Mouse (Mus musculus) midbrain, embryonic 10.5 days (tissue): ENCODE data around the gene Gm45837. TPM values are rescaled to one million over a fixed set of nuclear protein-coding genes. Genes with fewer than 3 reads are reported as not detected.
A peak's percentile ranks its signal among the peaks of the same experiment; 100 is the strongest.

ENCODE experiments used
- DNase-seq: peaks from one replicate; pipeline ENCODE4 v3.0.0-alpha.2; 2017; ENCODE audit warnings: low spot score
- H3K27ac ChIP-seq: fragments of 300-500 bp; sonication (generic); replicated peaks from 2 replicates; pipeline ENCODE4 v1.5.1; 2016; ENCODE audit warnings: mild to moderate bottlenecking
- H3K27me3 ChIP-seq: fragments of 300-500 bp; sonication (generic); 2 replicates; pipeline ENCODE4 v1.6.1; 2016; ENCODE audit warnings: low read depth, mild to moderate bottlenecking; ENCODE audit not compliant: poor library complexity, severe bottlenecking
- H3K36me3 ChIP-seq: fragments of 300-500 bp; sonication (generic); 2 replicates; pipeline ENCODE4 v1.6.1; 2016; ENCODE audit warnings: mild to moderate bottlenecking, moderate library complexity
- H3K4me1 ChIP-seq: fragments of 300-500 bp; sonication (generic); 2 replicates; pipeline ENCODE4 v1.6.1; 2016
- H3K4me3 ChIP-seq: fragments of 300-500 bp; sonication (generic); 2 replicates; pipeline ENCODE4 v1.5.1; 2016; ENCODE audit warnings: mild to moderate bottlenecking, moderate library complexity
- H3K9me3 ChIP-seq: fragments of 300-500 bp; sonication (generic); replicated peaks from 2 replicates; pipeline ENCODE4 v1.6.1; 2016; ENCODE audit warnings: mild to moderate bottlenecking
- WGBS: fragments of 180-500 bp; shearing (Covaris S2); methylation state at CpG from one replicate; pipeline ENCODE4 v1.1.7; 2016; 5-methylcytosine and 5-hydroxymethylcytosine counted together
- polyA plus RNA-seq: library from polyadenylated mRNA; unstranded; fragments of >200 nt; fragmentation: Nextera tagmentation; extraction: Ambion mirVana; gene quantifications from 2 replicates; pipeline ENCODE4 v1.2.1, GENCODE M21; 2016

Gm45837 gene
- polyA plus RNA-seq, 1 experiment from 2014 or later: 3.0 TPM

DNA sequence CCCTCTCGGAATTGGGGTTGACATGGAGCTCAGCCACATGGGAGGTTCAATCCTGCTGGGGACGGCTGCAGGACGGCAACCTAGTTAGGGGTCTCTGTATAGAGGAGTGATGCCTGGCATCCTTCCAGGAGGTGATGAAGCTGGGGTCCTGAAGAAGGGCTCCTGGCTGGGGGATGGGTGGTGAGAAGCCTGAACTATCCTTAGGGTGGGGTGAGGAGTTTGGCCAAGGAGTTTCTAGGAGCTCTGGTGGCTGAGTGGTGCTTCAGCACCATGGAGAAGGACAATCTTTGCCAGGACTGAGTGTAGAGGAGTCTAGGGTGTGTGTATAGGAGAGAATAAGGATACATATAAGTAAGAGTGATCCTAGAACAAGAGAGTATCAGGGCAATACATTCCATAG is 11.4 kb downstream of the Gm45837 start:
- Histone ChIP-seq H3K4me3 (peak overlapping the region; percentile 33), H3K9me3 (no peaks in the 10 kb centered on the region), H3K27ac (0 out of 2 replicates have a peak overlapping the region, but pooled peaks have one; percentile 14), H3K36me3 (no peaks in the 10 kb centered on the region), H3K4me1 (peaks cover 45% of the 10 kb centered on the region), H3K27me3 (peaks cover 57% of the 10 kb centered on the region)
- no peak for DNase-seq
- 27% methylated on average over 3 of the region's 3 CpGs for WGBS

GRCm38 (mm10) chr7:101422646-101423045 is 12.0 kb downstream of the Gm45837 start:
- WGBS: 84% methylated on average over 8 of the region's 8 CpGs
- H3K36me3 ChIP-seq: no peaks in the 10 kb centered on the region
- DNase-seq: no peak
- H3K4me3 ChIP-seq: no peak overlapping the region
- no peak overlapping the region for H3K27ac ChIP-seq
- H3K27me3 ChIP-seq: peaks cover 51% of the 10 kb centered on the region
- no peaks in the 10 kb centered on the region for H3K9me3 ChIP-seq
- H3K4me1 ChIP-seq: peaks cover 51% of the 10 kb centered on the region

GRCm38 (mm10) chr7:101423970-101424369 is 13.3 kb downstream of the Gm45837 start:
- WGBS: 82% methylated on average over 6 of the region's 6 CpGs
- no peak overlapping the region for H3K27ac ChIP-seq
- H3K36me3 ChIP-seq: no peaks in the 10 kb centered on the region
- H3K27me3 ChIP-seq: peaks cover 38% of the 10 kb centered on the region
- no peak for DNase-seq
- no peaks in the 10 kb centered on the region for H3K9me3 ChIP-seq
- H3K4me1 ChIP-seq: peaks cover 46% of the 10 kb centered on the region
- H3K4me3 ChIP-seq: no peak overlapping the region

DNA sequence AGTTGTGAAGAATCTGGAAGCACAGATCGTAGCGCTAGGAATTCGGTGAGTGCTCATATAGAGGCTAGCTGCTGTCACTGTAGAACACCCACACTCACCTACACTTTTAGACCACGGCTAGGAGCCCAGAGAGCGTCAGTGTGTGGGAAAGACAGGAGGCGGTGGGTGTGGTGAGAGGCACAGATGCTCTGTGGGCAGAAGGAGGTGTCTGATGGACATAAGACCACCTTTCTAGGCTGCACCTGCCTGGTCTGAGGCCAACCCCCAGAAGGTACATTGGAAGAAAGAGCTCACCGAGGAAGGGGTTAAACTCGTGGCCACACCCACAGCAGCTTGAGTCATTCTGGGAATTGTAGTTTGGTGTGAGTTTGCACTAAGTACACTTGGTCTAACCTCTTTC is 16.0 kb downstream of the Gm45837 start:
- Histone ChIP-seq H3K9me3 (no peaks in the 10 kb centered on the region), H3K4me3 (no peak overlapping the region), H3K27me3 (peaks cover 11% of the 10 kb centered on the region), H3K36me3 (no peaks in the 10 kb centered on the region), H3K4me1 (peaks cover 22% of the 10 kb centered on the region), H3K27ac (peak overlapping the region; percentile 49; the same call in 1 of the 2 replicates)
- no peak for DNase-seq
- 70% methylated on average over 8 of the region's 8 CpGs for WGBS

DNA sequence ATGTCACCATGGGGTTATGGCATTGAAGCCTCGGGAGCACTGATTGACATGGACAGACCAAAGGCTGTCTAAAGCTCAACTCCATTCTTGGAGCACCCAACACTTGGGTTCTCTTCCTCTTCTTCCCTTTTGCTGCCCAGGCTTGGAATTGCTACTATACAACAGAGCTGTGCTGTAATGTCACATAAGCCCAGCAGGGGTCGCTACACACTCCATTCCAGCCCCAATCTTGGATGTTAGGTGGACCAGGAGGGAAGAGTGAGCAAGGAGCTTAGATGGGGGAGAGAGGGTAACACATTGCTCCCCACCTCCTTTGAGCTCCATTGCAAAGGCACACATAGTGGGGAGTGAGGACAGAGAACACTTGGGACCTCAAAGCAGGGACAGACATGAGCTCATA is 17.1 kb downstream of the Gm45837 start:
- H3K27me3 ChIP-seq: peaks cover under 1% of the 10 kb centered on the region; the same call in 1 of the 2 replicates
- no peak overlapping the region for H3K27ac ChIP-seq
- no peaks in the 10 kb centered on the region for H3K9me3 ChIP-seq
- no peak overlapping the region for H3K4me3 ChIP-seq
- no peaks in the 10 kb centered on the region for H3K36me3 ChIP-seq
- peaks cover 18% of the 10 kb centered on the region for H3K4me1 ChIP-seq
- 9% methylated on average over 2 of the region's 2 CpGs for WGBS
- peak; percentile 48 for DNase-seq

- no peaks in the 10 kb centered on the region for H3K27me3 ChIP-seq
Observed at GRCm38 (mm10) chr7:101435038-101435437, 24.4 kb downstream of the Gm45837 start.

DNA sequence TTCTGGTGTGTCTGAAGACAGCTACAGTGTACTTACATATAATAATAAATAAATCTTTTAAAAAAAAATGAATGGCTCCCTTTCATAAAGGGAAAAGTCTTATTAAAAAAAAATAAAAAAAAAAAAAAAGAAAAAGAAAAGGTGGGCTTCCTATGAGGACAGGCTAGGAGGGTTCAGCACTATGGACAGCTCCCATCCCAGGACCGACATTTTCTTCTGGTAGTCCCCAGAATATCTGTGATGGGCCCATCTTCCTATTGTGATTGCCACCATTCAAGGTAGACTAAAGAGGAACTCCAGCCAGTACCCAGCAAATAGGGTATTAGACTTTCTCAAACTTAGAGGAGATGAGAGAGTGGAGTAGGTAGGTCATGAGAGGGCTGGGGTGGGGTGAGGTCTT is 27.2 kb downstream of the Gm45837 start:
- H3K27ac ChIP-seq: no peak overlapping the region
- no peak for DNase-seq
- WGBS: 26% methylated on average over 1 of the region's 1 CpGs
- no peaks in the 10 kb centered on the region for H3K9me3 ChIP-seq
- H3K4me1 ChIP-seq: 0 out of 2 replicates have a peak, but pooled peaks cover 12% of the 10 kb centered on the region
- no peaks in the 10 kb centered on the region for H3K27me3 ChIP-seq
- H3K4me3 ChIP-seq: no peak overlapping the region
- H3K36me3 ChIP-seq: no peaks in the 10 kb centered on the region

More at GRCm38 (mm10) chr7:101435038-101435437, 24.4 kb downstream of the Gm45837 start:
- Histone ChIP-seq H3K36me3 (no peaks in the 10 kb centered on the region), H3K9me3 (no peaks in the 10 kb centered on the region), H3K4me3 (no peak overlapping the region), H3K27ac (no peak overlapping the region), H3K4me1 (peaks cover 7% of the 10 kb centered on the region; the same call in 1 of the 2 replicates)
- DNase-seq: no peak
- 67% methylated on average over 6 of the region's 6 CpGs for WGBS

DNA sequence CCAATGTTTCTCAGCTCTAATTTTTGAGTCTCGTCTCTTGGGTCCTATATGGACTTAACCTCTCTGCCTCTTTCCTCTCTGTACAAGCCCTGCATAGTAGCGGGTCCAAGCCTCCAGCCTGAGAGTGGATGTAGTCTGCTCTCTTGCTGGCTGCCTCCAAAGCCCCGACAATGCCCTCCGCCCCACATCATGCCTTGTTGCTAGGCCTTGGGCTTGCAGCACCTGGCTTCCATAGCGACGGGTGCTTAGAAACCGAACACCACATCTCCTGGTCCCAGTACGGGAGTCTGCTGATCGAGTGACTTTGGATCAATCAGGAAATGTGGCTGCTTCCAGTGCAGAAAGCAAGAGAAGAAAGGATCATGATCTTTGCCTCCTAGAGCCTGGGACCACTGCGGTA is 32.4 kb downstream of the Gm45837 start:
- Histone ChIP-seq H3K4me1 (0 out of 2 replicates have a peak, but pooled peaks cover 12% of the 10 kb centered on the region), H3K4me3 (no peak overlapping the region), H3K27ac (no peak overlapping the region), H3K27me3 (no peaks in the 10 kb centered on the region), H3K9me3 (no peaks in the 10 kb centered on the region), H3K36me3 (no peaks in the 10 kb centered on the region)
- 65% methylated on average over 10 of the region's 10 CpGs for WGBS
- DNase-seq: no peak

DNA sequence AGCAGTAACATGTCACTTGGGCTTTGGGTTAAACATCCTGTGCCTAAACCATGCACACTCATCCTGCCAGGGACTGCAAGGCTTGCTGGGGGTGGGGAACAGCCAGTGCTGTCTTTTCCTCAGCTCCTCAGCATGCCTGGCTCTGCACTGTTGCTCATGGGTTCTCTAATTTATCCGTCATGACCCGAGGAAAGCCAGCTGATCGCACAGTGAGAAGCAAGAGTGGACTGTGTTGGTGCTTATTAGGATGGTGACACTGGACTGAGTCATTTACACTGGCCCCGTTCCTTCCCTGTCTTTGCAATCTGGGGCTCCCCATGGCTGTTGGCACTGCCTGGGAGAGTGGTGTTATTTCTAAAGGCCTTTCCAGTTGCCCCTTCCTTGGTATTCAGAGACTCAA is 33.5 kb downstream of the Gm45837 start:
- H3K4me1 ChIP-seq: 0 out of 2 replicates have a peak, but pooled peaks cover 5% of the 10 kb centered on the region

GRCm38 (mm10) chr7:101449855-101450254 is 39.2 kb downstream of the Gm45837 start:
- Histone ChIP-seq H3K27ac (no peak overlapping the region), H3K4me3 (no peak overlapping the region), H3K4me1 (peaks cover 22% of the 10 kb centered on the region), H3K27me3 (peaks cover 38% of the 10 kb centered on the region), H3K36me3 (no peaks in the 10 kb centered on the region), H3K9me3 (no peaks in the 10 kb centered on the region)
- 53% methylated on average over 3 of the region's 3 CpGs for WGBS
- DNase-seq: no peak

More for the DNA sequence above, 33.5 kb downstream of the Gm45837 start:
- Histone ChIP-seq H3K36me3 (no peaks in the 10 kb centered on the region), H3K27me3 (no peaks in the 10 kb centered on the region), H3K4me3 (no peak overlapping the region), H3K27ac (no peak overlapping the region), H3K9me3 (no peaks in the 10 kb centered on the region)
- 82% methylated on average over 4 of the region's 4 CpGs for WGBS
- DNase-seq: no peak

GRCm38 (mm10) chr7:101450422-101451401 is 40.0 kb downstream of the Gm45837 start:
- Histone ChIP-seq H3K27ac (peak overlapping the region; percentile 68), H3K36me3 (no peaks in the 10 kb centered on the region), H3K4me1 (peaks cover 22% of the 10 kb centered on the region), H3K27me3 (peaks cover 47% of the 10 kb centered on the region), H3K4me3 (peak overlapping the region; percentile 68), H3K9me3 (no peaks in the 10 kb centered on the region)
- peak; percentile 91 for DNase-seq
- WGBS: 2% methylated on average over 65 of the region's 68 CpGs

DNA sequence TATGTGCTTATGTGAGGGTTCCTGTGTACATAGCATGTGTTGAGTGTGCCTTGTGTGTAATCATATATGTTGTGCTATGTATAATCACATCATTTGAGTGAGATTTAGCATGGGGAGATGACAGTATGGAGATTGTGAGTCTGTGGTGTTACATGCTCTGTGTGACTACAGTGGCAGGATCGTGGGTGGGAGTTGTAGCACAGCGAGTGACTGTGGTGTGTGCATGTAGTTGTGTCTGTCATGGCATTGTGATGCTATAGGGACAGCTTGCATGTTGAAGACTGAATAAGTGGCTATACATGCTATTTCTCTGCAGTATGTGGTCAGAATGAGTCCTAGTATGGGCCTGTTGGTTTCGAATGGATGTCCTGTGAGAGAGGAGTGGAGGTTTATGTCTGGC is 42.0 kb downstream of the Gm45837 start:
- DNase-seq: no peak
- peaks cover 58% of the 10 kb centered on the region for H3K27me3 ChIP-seq
- no peaks in the 10 kb centered on the region for H3K9me3 ChIP-seq
- no peak overlapping the region for H3K27ac ChIP-seq
- H3K36me3 ChIP-seq: no peaks in the 10 kb centered on the region
- no peak overlapping the region for H3K4me3 ChIP-seq
- 93% methylated on average over 3 of the region's 3 CpGs for WGBS
- H3K4me1 ChIP-seq: peaks cover 29% of the 10 kb centered on the region

DNA sequence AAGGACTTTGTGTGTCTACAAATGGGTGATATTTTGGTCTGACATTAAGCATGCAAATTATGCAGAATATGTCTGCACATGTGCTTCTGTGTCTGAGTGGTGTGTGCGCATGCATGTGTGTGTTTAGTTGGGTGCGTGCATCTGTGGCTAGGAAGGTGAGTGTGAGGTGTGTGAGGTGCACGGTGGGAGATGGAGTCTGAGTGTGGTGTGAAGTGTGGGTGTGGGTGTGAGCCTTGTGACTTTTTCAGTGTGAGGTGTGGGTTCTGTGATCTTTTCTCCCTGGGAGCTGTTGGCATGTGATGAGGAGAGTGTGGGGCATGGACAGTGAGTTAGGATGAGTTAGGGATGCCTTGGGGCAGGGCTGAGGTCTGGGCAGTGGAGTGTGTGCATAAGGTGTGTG is 42.6 kb downstream of the Gm45837 start:
- DNase-seq: no peak
- Histone ChIP-seq H3K4me1 (peaks cover 32% of the 10 kb centered on the region), H3K27me3 (peaks cover 60% of the 10 kb centered on the region), H3K27ac (no peak overlapping the region), H3K36me3 (no peaks in the 10 kb centered on the region), H3K4me3 (no peak overlapping the region), H3K9me3 (no peaks in the 10 kb centered on the region)
- 91% methylated on average over 3 of the region's 3 CpGs for WGBS
